Mouse (Mus musculus) left cerebral cortex, postnatal 25 days (tissue): ENCODE results near the gene Sirt6. TPM values are rescaled to one million over a fixed set of nuclear protein-coding genes. Genes with fewer than 3 reads are reported as not detected.

Source experiments
- total RNA-seq, 2 experiments: library from RNA; stranded (reverse); gene quantifications; 2 replicates each; pipeline ENCODE4 v1.2.3; 2021

Sirt6 gene
- total RNA-seq, 2 experiments from 2014 or later: 22.1 to 25.3 TPM

Other genes starting within 250 kb of the Sirt6 start
- 10 to 100 TPM; 63.5 to 70.2 TPM for gene Fzr1, start 249.3 kb downstream of the Sirt6 start, total RNA-seq
- gene Dohh, start 243.4 kb downstream of the Sirt6 start, total RNA-seq: 10 to 100 TPM; 83.7 to 87.7 TPM
- 1 to 10 TPM; 3.5 to 4.2 TPM for gene Gm48551, start 243.3 kb downstream of the Sirt6 start, total RNA-seq
- gene Gm48552, start 238.8 kb downstream of the Sirt6 start, total RNA-seq: 1 to 10 TPM; 4.0 to 4.1 TPM
- gene Smim24, start 234.7 kb downstream of the Sirt6 start, total RNA-seq: 1 to 10 TPM in 1 of 2 experiments, under 1 TPM in 1; 0.89 to 1.5 TPM
- gene Nfic, start 172.2 kb downstream of the Sirt6 start, total RNA-seq: 10 to 100 TPM; 81.1 to 87.3 TPM
- gene Celf5, start 145.1 kb downstream of the Sirt6 start, total RNA-seq: 100 to 1,000 TPM; 285 to 286 TPM
- gene Ncln, start 131.4 kb downstream of the Sirt6 start, total RNA-seq: 10 to 100 TPM; 76.4 to 77.0 TPM
- under 1 TPM; 0.53 to 0.73 TPM for gene S1pr4, start 127.7 kb downstream of the Sirt6 start, total RNA-seq
- 1 to 10 TPM; 2.0 to 3.1 TPM for gene Gna15, start 103.6 kb downstream of the Sirt6 start, total RNA-seq
- gene Gna11, start 82.6 kb downstream of the Sirt6 start, total RNA-seq: 100 to 1,000 TPM; 101 to 107 TPM
- gene Aes, start 68.3 kb downstream of the Sirt6 start, total RNA-seq: 100 to 1,000 TPM; 630 to 638 TPM
- 10 to 100 TPM; 28.8 to 30.3 TPM for gene Tle2, start 53.2 kb downstream of the Sirt6 start, total RNA-seq
- 1 to 10 TPM; 4.2 to 5.8 TPM for gene Tle6, start 26.7 kb downstream of the Sirt6 start, total RNA-seq
- 1 to 10 TPM; 3.1 to 3.8 TPM for gene BC025920, start 21.5 kb downstream of the Sirt6 start, total RNA-seq
- gene Ankrd24, start 743 bp upstream of the Sirt6 start, total RNA-seq: 10 to 100 TPM; 35.9 to 36.7 TPM
- gene Gm10778, start 21.3 kb upstream of the Sirt6 start, total RNA-seq: 1 to 10 TPM; 4.6 to 4.8 TPM
- 1 to 10 TPM; 7.2 to 8.3 TPM for gene Zfp433, start 77.0 kb upstream of the Sirt6 start, total RNA-seq
- 1 to 10 TPM; 8.5 to 9.1 TPM for gene Gm3055, start 143.4 kb upstream of the Sirt6 start, total RNA-seq
- 1 to 10 TPM; 2.3 to 2.9 TPM for gene Gm4767, start 184.4 kb upstream of the Sirt6 start, total RNA-seq
- 1 to 10 TPM; 3.6 to 3.7 TPM for gene Gm32687, start 236.1 kb upstream of the Sirt6 start, total RNA-seq